Comparison of ENCODE assay signal across 13 mouse cellular contexts in the genomic region with DNA sequence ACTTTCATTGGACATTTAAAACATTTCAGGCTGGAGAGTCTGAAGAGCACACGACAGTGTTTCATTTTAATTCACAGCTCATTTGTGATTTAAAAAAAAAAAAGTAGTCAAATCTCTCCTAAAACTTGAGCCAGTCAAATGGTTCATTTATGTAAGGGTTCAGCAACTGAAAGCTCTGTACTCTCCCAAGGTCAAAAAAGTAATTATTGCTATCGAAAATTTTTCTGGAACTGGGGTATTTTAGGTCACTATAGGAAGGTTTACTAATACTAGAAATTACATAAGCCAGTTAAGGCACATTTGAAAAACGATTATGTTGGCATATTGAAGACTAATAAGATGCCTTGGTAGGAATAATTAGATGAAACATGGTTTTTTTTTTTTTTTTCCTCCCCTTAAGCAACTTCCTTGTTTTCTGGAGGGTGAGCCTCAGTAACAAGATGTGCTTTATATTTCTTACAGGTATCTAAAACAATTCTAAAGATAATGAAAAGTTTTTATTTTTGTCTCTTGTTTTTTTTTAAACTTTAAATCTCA.
DNase-seq lines count a peak whose midpoint lies in the region; ATAC-seq and TF ChIP-seq lines count a peak whose summit lies in the region.
"Had no signal": no experiment of that assay in that cellular context is flagged by ENCODE, and none has a peak within 500 bp of the region (broad histone marks: within the 10 kb centered on the region; RNA-seq: fewer than 3 reads in every experiment).

No protein-coding gene starts in this region.

- intact Hi-C loops in gastrocnemius, adult 2 months (cut with DNase I), result loop anchor here (5.0 kb wide), 2 partner anchors 67 to 178 kb away; no protein-coding TSS in a partner anchor

- peaks cover 30% of the 10 kb centered on the region for H3K4me1 ChIP-seq in brown adipose tissue, adult 24 weeks (ENCODE audit: control insufficient read depth, insufficient read depth, insufficient read length, low read length)
- peaks cover 58% of the 10 kb centered on the region for H3K4me1 ChIP-seq in liver, postnatal 0 days (ENCODE audit: insufficient read depth)

- peak overlapping the region; percentile 71 for H3K4me3 ChIP-seq in gastrocnemius, adult 2 months
- no peak overlapping the region; the same call in 1 of the 2 replicates for H3K4me3 ChIP-seq in layer of hippocampus, adult 2 months
- no peak overlapping the region for H3K4me3 ChIP-seq in brown adipose tissue, adult 24 weeks (ENCODE audit: insufficient read depth, low read depth, low read length)
- peak overlapping the region; percentile 51 for H3K4me3 ChIP-seq in liver, postnatal 0 days (ENCODE audit: low read depth, low read length)

- H3K9me3 ChIP-seq in liver, postnatal 0 days (ENCODE audit: low read length), result no peaks in the 10 kb centered on the region
- H3K9me3 ChIP-seq: G1E; heart, embryonic 10.5 days had no signal

- H3K36me3 ChIP-seq in liver, postnatal 0 days (replicated peaks; ENCODE audit: insufficient read depth, low read length), result no peaks in the 10 kb centered on the region
- H3K36me3 ChIP-seq: heart, embryonic 10.5 days had no signal

- H3K27ac ChIP-seq in gastrocnemius, adult 2 months, result peak overlapping the region; percentile 97
- H3K27ac ChIP-seq in layer of hippocampus, adult 2 months, result peak overlapping the region; percentile 49
- peak overlapping the region; percentile 80 for H3K27ac ChIP-seq in brown adipose tissue, adult 24 weeks (replicated peaks; ENCODE audit: low read depth, low read length)
- peak overlapping the region; percentile 93 for H3K27ac ChIP-seq in liver, postnatal 0 days (ENCODE audit: low read depth)
- H3K27ac ChIP-seq: hindbrain, postnatal 0 days had no signal

- no peak for TF ChIP-seq EP300 in liver, postnatal 0 days (IDR thresholded peaks at IDR 0.05; ENCODE audit: low read depth)

- no peaks in the 10 kb centered on the region for H3K27me3 ChIP-seq in liver, postnatal 0 days (ENCODE audit: insufficient read depth, low read length)

- no peak for ATAC-seq in liver, postnatal 0 days
- ATAC-seq: hindbrain, postnatal 0 days; midbrain, embryonic 16.5 days had no signal

- 20% methylated on average over 3 of the region's 3 CpGs for WGBS in liver, postnatal 0 days (ENCODE audit: insufficient replicate concordance)

- DNase-seq in gastrocnemius, adult 2 months, result no peak
- DNase-seq in gastrocnemius, adult 18-20 months (ENCODE audit: low spot score), result no peak
- DNase-seq in layer of hippocampus, adult 2 months (ENCODE audit: low spot score in 2 of 2), result no peak
- DNase-seq in layer of hippocampus, adult 11-12 months (ENCODE audit: low spot score), result no peak
- DNase-seq in liver, postnatal 0 days, result no peak
- no peak for DNase-seq in natural killer cell, adult 2 months (ENCODE audit: low spot score in 2 of 2)
- DNase-seq in frontal cortex, adult 2 months (ENCODE audit: extremely low spot score in 1 of 2, low spot score in 1 of 2), result no peak
- DNase-seq: cerebellum, adult 9-11 months had no signal

- H3K9ac ChIP-seq in liver, postnatal 0 days (replicated peaks), result peak overlapping the region; percentile 66

- no peak for TF ChIP-seq CTCF in gastrocnemius, adult 2 months (IDR thresholded peaks at IDR 0.05)
- TF ChIP-seq CTCF in layer of hippocampus, adult 2 months (conservative IDR thresholded peaks at IDR 0.05), result no peak
- no peak for TF ChIP-seq CTCF in liver, postnatal 0 days (IDR thresholded peaks at IDR 0.05; ENCODE audit: low read depth)

- peak overlapping the region; percentile 83 for H3K4me2 ChIP-seq in liver, postnatal 0 days (ENCODE audit: low read depth, low read length)

Comparison
In these comparisons a context has a peak if more than half of its experiments do, and no peak if none do; other contexts are left out.
1. H3K4me3 ChIP-seq: peak in gastrocnemius, adult 2 months (single experiment) and liver, postnatal 0 days (single experiment); none in layer of hippocampus, adult 2 months (single experiment) and brown adipose tissue, adult 24 weeks (single experiment).
2. Peak in every context shown above with its lines, with median percentiles within 50 percentile points of each other: H3K27ac ChIP-seq.